Mouse (Mus musculus): ENCODE measurements at regions not wholly inside any gene's neighbourhood (a gene's known extent, or its start where the extent isn't known, plus 50 kb on each side); places are given as distances from the start of the nearest gene placed in this dataset.

DNA sequence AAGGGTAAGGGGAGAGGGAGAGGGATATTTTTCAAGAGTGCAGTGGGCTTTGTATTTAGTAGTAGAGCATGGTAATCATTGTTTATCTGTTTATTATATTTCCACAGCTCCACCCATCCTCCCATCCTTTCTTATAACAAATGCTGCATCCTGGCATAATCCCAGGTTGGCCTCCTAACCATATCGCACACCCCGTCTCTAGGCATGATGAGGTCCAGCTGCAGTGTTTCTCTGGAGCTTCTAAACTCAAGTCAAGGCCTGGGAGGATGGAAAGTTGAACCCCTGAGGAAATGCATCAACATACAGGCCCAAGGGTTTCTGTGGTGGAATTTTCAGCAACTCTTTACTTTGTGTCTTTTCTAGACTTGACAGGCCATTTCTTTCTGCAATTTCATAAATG lies 69.3 kb upstream of the Lhcgr start:
- TF ChIP-seq POLR2A (IDR thresholded peaks at IDR 0.05; ENCODE audit: borderline replicate concordance, insufficient read depth, low read length) (no peak), CTCF (IDR thresholded peaks at IDR 0.05; ENCODE audit: borderline replicate concordance, insufficient read depth, low read depth, low read length) (no peak)
